Mouse (Mus musculus) liver, embryonic 14.5 days (tissue): ENCODE results near the gene Tspan15.

Source experiments
- CTCF ChIP-seq: IDR thresholded peaks from 2 replicates; pipeline ENCODE4 v1.5.1; 2016; ENCODE audit warnings: antibody characterized with exemption, low read depth, control low read depth
- EP300 ChIP-seq: IDR thresholded peaks from 2 replicates; pipeline ENCODE4 v1.6.1; 2016; ENCODE audit warnings: antibody characterized with exemption, low read depth

GRCm38 (mm10) chr10:62216595-62216994 lies 14.5 kb downstream of the Tspan15 start:
- TF ChIP-seq CTCF (0 out of 2 replicates have a peak, but pooled peaks have one; percentile 13), EP300 (peak; percentile 86)
